Mouse (Mus musculus) G1E (cell line): ENCODE measurements around the gene Slc37a1.

Experiments used
- CTCF ChIP-seq: IDR thresholded peaks from 2 replicates; pipeline ENCODE4 v1.5.1; 2012; ENCODE audit warnings: low read depth, low read length, inconsistent platforms, mixed read lengths
- GATA1 ChIP-seq: IDR thresholded peaks from 2 replicates; pipeline ENCODE4 v1.6.1; 2012; ENCODE audit warnings: borderline replicate concordance, low read length, inconsistent platforms, mixed read lengths

- TF ChIP-seq CTCF (no peak), GATA1 (no peak)
Measured at GRCm38 (mm10) chr17:31332333-31332732, 45.7 kb downstream of the Slc37a1 start.
